Mouse (Mus musculus) lung, embryonic 15.5 days (tissue): ENCODE results near the gene Slc29a3. TPM values are rescaled to one million over a fixed set of nuclear protein-coding genes. Genes with fewer than 3 reads are reported as not detected.

ENCODE experiments used
- ATAC-seq: fragments of 200-750 bp; cut with Nextera tagmentation; 2 replicates; pipeline ENCODE4 v1.8.0; 2017; ENCODE audit warnings: moderate number of reproducible peaks, borderline replicate concordance; ENCODE audit not compliant: low FRiP score, low TSS enrichment; ENCODE audit errors: extremely low read depth
- H3K27ac ChIP-seq: fragments of 300-500 bp; sonication (generic); 2 replicates; pipeline ENCODE4 v1.5.1; 2015; ENCODE audit warnings: moderate library complexity, mild to moderate bottlenecking, inconsistent platforms
- H3K27me3 ChIP-seq: fragments of 300-500 bp; sonication (generic); 2 replicates; pipeline ENCODE4 v1.6.1; 2015; ENCODE audit warnings: inconsistent platforms
- H3K36me3 ChIP-seq: fragments of 300-500 bp; sonication (generic); 2 replicates; pipeline ENCODE4 v1.6.1; 2015; ENCODE audit warnings: inconsistent platforms
- H3K4me1 ChIP-seq: fragments of 300-500 bp; sonication (generic); 2 replicates; pipeline ENCODE4 v1.6.1; 2015; ENCODE audit warnings: inconsistent platforms
- H3K4me2 ChIP-seq: fragments of 300-500 bp; sonication (generic); 2 replicates; pipeline ENCODE4 v1.6.1; 2015; ENCODE audit warnings: inconsistent platforms, mild to moderate bottlenecking, moderate library complexity
- H3K4me3 ChIP-seq: fragments of 300-500 bp; sonication (generic); 2 replicates; pipeline ENCODE4 v1.5.1; 2015; ENCODE audit warnings: mild to moderate bottlenecking, inconsistent platforms
- H3K9ac ChIP-seq: fragments of 300-500 bp; sonication (generic); 2 replicates; pipeline ENCODE4 v1.6.1; 2015; ENCODE audit warnings: inconsistent platforms
- H3K9me3 ChIP-seq: fragments of 300-500 bp; sonication (generic); 2 replicates; pipeline ENCODE4 v1.6.1; 2016; ENCODE audit warnings: inconsistent platforms
- WGBS: fragments of 180-500 bp; shearing (Covaris S2); methylation state at CpG from one replicate; pipeline ENCODE4 v1.1.7; 2015; 5-methylcytosine and 5-hydroxymethylcytosine counted together
- polyA plus RNA-seq: library from polyadenylated mRNA; unstranded; fragments of >200 nt; fragmentation: Nextera tagmentation; extraction: Ambion mirVana; gene quantifications from 2 replicates; pipeline ENCODE4 v1.2.1, GENCODE M21; 2015

The Slc29a3 gene
- polyA plus RNA-seq, 1 experiment from 2014 or later, result 13.3 TPM

- no peak for ATAC-seq
- H3K9ac ChIP-seq, result no peak overlapping the region
- no peaks in the 10 kb centered on the region for H3K4me1 ChIP-seq
- H3K27ac ChIP-seq, result no peak overlapping the region
- no peaks in the 10 kb centered on the region for H3K27me3 ChIP-seq
- H3K4me2 ChIP-seq, result no peak overlapping the region
- no peaks in the 10 kb centered on the region for H3K9me3 ChIP-seq
- H3K36me3 ChIP-seq, result no peaks in the 10 kb centered on the region
- 82% methylated on average over 4 of the region's 4 CpGs for WGBS
- H3K4me3 ChIP-seq, result no peak overlapping the region
These were observed 12.8 kb downstream of the Slc29a3 start for GRCm38 (mm10) chr10:60739619-60740363.

GRCm38 (mm10) chr10:60737886-60738640, 14.5 kb downstream of the Slc29a3 start:
- Histone ChIP-seq H3K9ac (no peak overlapping the region), H3K4me1 (no peaks in the 10 kb centered on the region), H3K4me2 (no peak overlapping the region), H3K27me3 (no peaks in the 10 kb centered on the region), H3K36me3 (no peaks in the 10 kb centered on the region), H3K9me3 (no peaks in the 10 kb centered on the region), H3K4me3 (no peak overlapping the region), H3K27ac (no peak overlapping the region)
- no peak for ATAC-seq
- WGBS, result 68% methylated on average over 8 of the region's 9 CpGs

GRCm38 (mm10) chr10:60737169-60737728, 15.3 kb downstream of the Slc29a3 start:
- no peaks in the 10 kb centered on the region for H3K4me1 ChIP-seq
- no peak overlapping the region for H3K27ac ChIP-seq
- no peaks in the 10 kb centered on the region for H3K36me3 ChIP-seq
- H3K9me3 ChIP-seq, result no peaks in the 10 kb centered on the region
- no peak overlapping the region for H3K9ac ChIP-seq
- no peak overlapping the region for H3K4me3 ChIP-seq
- H3K27me3 ChIP-seq, result no peaks in the 10 kb centered on the region
- no peak overlapping the region for H3K4me2 ChIP-seq
- WGBS, result 76% methylated on average over 11 of the region's 11 CpGs
- ATAC-seq, result no peak

GRCm38 (mm10) chr10:60735737-60736136, 16.9 kb downstream of the Slc29a3 start:
- no peak overlapping the region for H3K4me3 ChIP-seq
- H3K36me3 ChIP-seq, result no peaks in the 10 kb centered on the region
- H3K9me3 ChIP-seq, result no peaks in the 10 kb centered on the region
- no peaks in the 10 kb centered on the region for H3K27me3 ChIP-seq
- ATAC-seq, result no peak
- 100% methylated on average over 1 of the region's 1 CpGs for WGBS
- H3K4me2 ChIP-seq, result no peak overlapping the region
- no peak overlapping the region for H3K27ac ChIP-seq
- no peaks in the 10 kb centered on the region for H3K4me1 ChIP-seq
- no peak overlapping the region for H3K9ac ChIP-seq

GRCm38 (mm10) chr10:60733471-60733870, 19.1 kb downstream of the Slc29a3 start:
- H3K9me3 ChIP-seq, result no peaks in the 10 kb centered on the region
- no peak overlapping the region for H3K4me3 ChIP-seq
- H3K9ac ChIP-seq, result no peak overlapping the region
- no peak overlapping the region for H3K27ac ChIP-seq
- H3K36me3 ChIP-seq, result no peaks in the 10 kb centered on the region
- H3K27me3 ChIP-seq, result no peaks in the 10 kb centered on the region
- H3K4me2 ChIP-seq, result no peak overlapping the region
- no peaks in the 10 kb centered on the region for H3K4me1 ChIP-seq
- 65% methylated on average over 8 of the region's 8 CpGs for WGBS
- no peak for ATAC-seq

- WGBS, result 50% methylated on average over 2 of the region's 2 CpGs
- no peak overlapping the region for H3K9ac ChIP-seq
- no peaks in the 10 kb centered on the region for H3K4me1 ChIP-seq
- H3K4me3 ChIP-seq, result no peak overlapping the region
- H3K27ac ChIP-seq, result no peak overlapping the region
- H3K27me3 ChIP-seq, result no peaks in the 10 kb centered on the region
- H3K4me2 ChIP-seq, result no peak overlapping the region
- ATAC-seq, result no peak
- no peaks in the 10 kb centered on the region for H3K36me3 ChIP-seq
- H3K9me3 ChIP-seq, result no peaks in the 10 kb centered on the region
These were observed 20.2 kb downstream of the Slc29a3 start for GRCm38 (mm10) chr10:60732397-60732861.

GRCm38 (mm10) chr10:60731742-60732141, 20.9 kb downstream of the Slc29a3 start:
- Histone ChIP-seq H3K9me3 (no peaks in the 10 kb centered on the region), H3K4me1 (no peaks in the 10 kb centered on the region), H3K4me3 (no peak overlapping the region), H3K27me3 (no peaks in the 10 kb centered on the region), H3K36me3 (no peaks in the 10 kb centered on the region), H3K4me2 (no peak overlapping the region), H3K9ac (no peak overlapping the region), H3K27ac (no peak overlapping the region)
- ATAC-seq, result no peak
- WGBS, result 34% methylated on average over 5 of the region's 5 CpGs

GRCm38 (mm10) chr10:60727301-60727700, 25.3 kb downstream of the Slc29a3 start:
- Histone ChIP-seq H3K27ac (no peak overlapping the region), H3K9ac (no peak overlapping the region), H3K4me1 (no peaks in the 10 kb centered on the region), H3K27me3 (no peaks in the 10 kb centered on the region), H3K4me3 (no peak overlapping the region), H3K4me2 (no peak overlapping the region), H3K36me3 (no peaks in the 10 kb centered on the region), H3K9me3 (no peaks in the 10 kb centered on the region)
- 37% methylated on average over 5 of the region's 5 CpGs for WGBS
- no peak for ATAC-seq

GRCm38 (mm10) chr10:60726896-60727295, 25.7 kb downstream of the Slc29a3 start:
- Histone ChIP-seq H3K27me3 (no peaks in the 10 kb centered on the region), H3K4me1 (no peaks in the 10 kb centered on the region), H3K4me3 (no peak overlapping the region), H3K4me2 (no peak overlapping the region), H3K27ac (no peak overlapping the region), H3K9me3 (no peaks in the 10 kb centered on the region), H3K9ac (no peak overlapping the region), H3K36me3 (no peaks in the 10 kb centered on the region)
- 70% methylated on average over 3 of the region's 3 CpGs for WGBS
- ATAC-seq, result no peak

GRCm38 (mm10) chr10:60724496-60724895, 28.1 kb downstream of the Slc29a3 start:
- WGBS, result 70% methylated on average over 6 of the region's 6 CpGs
- no peak for ATAC-seq
- Histone ChIP-seq H3K4me1 (no peaks in the 10 kb centered on the region), H3K9ac (no peak overlapping the region), H3K9me3 (no peaks in the 10 kb centered on the region), H3K4me3 (no peak overlapping the region), H3K4me2 (no peak overlapping the region), H3K27me3 (no peaks in the 10 kb centered on the region), H3K27ac (no peak overlapping the region), H3K36me3 (no peaks in the 10 kb centered on the region)

- Histone ChIP-seq H3K36me3 (no peaks in the 10 kb centered on the region), H3K27ac (no peak overlapping the region), H3K27me3 (no peaks in the 10 kb centered on the region), H3K9me3 (no peaks in the 10 kb centered on the region), H3K4me1 (no peaks in the 10 kb centered on the region), H3K4me3 (no peak overlapping the region), H3K4me2 (no peak overlapping the region), H3K9ac (no peak overlapping the region)
- 60% methylated on average over 1 of the region's 1 CpGs for WGBS
- ATAC-seq, result no peak
These were observed 29.2 kb downstream of the Slc29a3 start for GRCm38 (mm10) chr10:60723345-60723744.

- ATAC-seq, result no peak
- H3K36me3 ChIP-seq, result no peaks in the 10 kb centered on the region
- no peak overlapping the region for H3K4me3 ChIP-seq
- WGBS, result 57% methylated on average over 12 of the region's 12 CpGs
- H3K9ac ChIP-seq, result no peak overlapping the region
- no peaks in the 10 kb centered on the region for H3K9me3 ChIP-seq
- no peak overlapping the region for H3K27ac ChIP-seq
- no peak overlapping the region for H3K4me2 ChIP-seq
- H3K27me3 ChIP-seq, result no peaks in the 10 kb centered on the region
- H3K4me1 ChIP-seq, result no peaks in the 10 kb centered on the region
These were observed 31.0 kb downstream of the Slc29a3 start for GRCm38 (mm10) chr10:60721640-60722039.
